8 mouse cellular contexts compared by ENCODE assay signal in genomic region chr2:21940797-21941487, GRCm38 (mm10).
DNase-seq lines count a peak whose midpoint lies in the region; ATAC-seq and TF ChIP-seq lines count a peak whose summit lies in the region.

No protein-coding gene starts in this region.

- H3K4me1 ChIP-seq in limb, embryonic 11.5 days (ENCODE audit: control insufficient read depth, insufficient read depth, low read length): no peaks in the 10 kb centered on the region
- no peaks in the 10 kb centered on the region for H3K4me1 ChIP-seq in limb, embryonic 10.5 days
- H3K4me1 ChIP-seq in kidney, postnatal 0 days (replicated peaks; ENCODE audit: insufficient read depth, low read length): no peaks in the 10 kb centered on the region
- no peaks in the 10 kb centered on the region for H3K4me1 ChIP-seq in midbrain, embryonic 15.5 days

- H3K9me3 ChIP-seq in limb, embryonic 11.5 days (ENCODE audit: control insufficient read depth, low read length): no peaks in the 10 kb centered on the region
- no peaks in the 10 kb centered on the region for H3K9me3 ChIP-seq in limb, embryonic 10.5 days (replicated peaks)
- H3K9me3 ChIP-seq in kidney, postnatal 0 days (replicated peaks; ENCODE audit: low read length): no peaks in the 10 kb centered on the region
- no peaks in the 10 kb centered on the region for H3K9me3 ChIP-seq in midbrain, embryonic 15.5 days

- no peak overlapping the region for H3K4me3 ChIP-seq in limb, embryonic 11.5 days (ENCODE audit: low read depth, low read length)
- no peak overlapping the region for H3K4me3 ChIP-seq in limb, embryonic 10.5 days
- no peak overlapping the region for H3K4me3 ChIP-seq in kidney, postnatal 0 days (replicated peaks; ENCODE audit: low read depth, low read length)
- no peak overlapping the region for H3K4me3 ChIP-seq in midbrain, embryonic 15.5 days

- peak; percentile 76 for TF ChIP-seq CTCF in kidney, postnatal 0 days (IDR thresholded peaks at IDR 0.05; ENCODE audit: low read depth)

- H3K9ac ChIP-seq in limb, embryonic 11.5 days (ENCODE audit: low read length): no peak overlapping the region
- no peak overlapping the region for H3K9ac ChIP-seq in kidney, postnatal 0 days (ENCODE audit: low read depth, low read length)
- H3K9ac ChIP-seq in midbrain, embryonic 15.5 days: no peak overlapping the region

- H3K4me2 ChIP-seq in limb, embryonic 11.5 days (ENCODE audit: low read depth, severe bottlenecking): no peak overlapping the region
- H3K4me2 ChIP-seq in kidney, postnatal 0 days (ENCODE audit: low read length): no peak overlapping the region
- H3K4me2 ChIP-seq in midbrain, embryonic 15.5 days: no peak overlapping the region

- 53% methylated on average over 4 of the region's 4 CpGs for WGBS in limb, embryonic 11.5 days
- WGBS in limb, embryonic 10.5 days: 50% methylated on average over 4 of the region's 4 CpGs
- WGBS in kidney, postnatal 0 days: 46% methylated on average over 4 of the region's 4 CpGs
- WGBS in midbrain, embryonic 15.5 days: 50% methylated on average over 4 of the region's 4 CpGs

- DNase-seq in adrenal gland, postnatal 10 days: peak; percentile 13
- DNase-seq in adrenal gland, adult 18-20 months (ENCODE audit: low spot score in 2 of 2): no peak
- peak; percentile 27 for DNase-seq in limb, embryonic 11.5 days (ENCODE audit: low spot score)
- no peak for DNase-seq in limb, embryonic 10.5 days (ENCODE audit: low spot score)
- peak; percentile 74 for DNase-seq in embryo, embryonic 10 days (ENCODE audit: low spot score)
- peak; percentile 78 for DNase-seq in kidney, postnatal 0 days (ENCODE audit: low spot score)
- no peak for DNase-seq in spleen, postnatal 10 days (ENCODE audit: low spot score in 2 of 2)

- no peak overlapping the region for H3K27ac ChIP-seq in limb, embryonic 11.5 days (replicated peaks; ENCODE audit: low read depth, low read length)
- no peak overlapping the region for H3K27ac ChIP-seq in limb, embryonic 10.5 days
- H3K27ac ChIP-seq in kidney, postnatal 0 days: no peak overlapping the region
- no peak overlapping the region for H3K27ac ChIP-seq in midbrain, embryonic 15.5 days

- H3K27me3 ChIP-seq in limb, embryonic 11.5 days (ENCODE audit: control insufficient read depth, insufficient read depth, low read length): no peaks in the 10 kb centered on the region
- no peaks in the 10 kb centered on the region for H3K27me3 ChIP-seq in limb, embryonic 10.5 days (ENCODE audit: low read depth, poor library complexity, severe bottlenecking)
- no peaks in the 10 kb centered on the region for H3K27me3 ChIP-seq in kidney, postnatal 0 days (ENCODE audit: insufficient read depth, low read length)
- no peaks in the 10 kb centered on the region for H3K27me3 ChIP-seq in midbrain, embryonic 15.5 days (replicated peaks)

- ATAC-seq in limb, embryonic 11.5 days (ENCODE audit: insufficient number of reproducible peaks, low FRiP score, low TSS enrichment, low read depth): peak; percentile 60; the same call in 1 of the 2 replicates
- ATAC-seq in kidney, postnatal 0 days (replicated peaks; ENCODE audit: low FRiP score, low read depth): no peak
- peak; percentile 84 for ATAC-seq in midbrain, embryonic 15.5 days (replicated peaks)

- no peaks in the 10 kb centered on the region for H3K36me3 ChIP-seq in limb, embryonic 11.5 days (ENCODE audit: control insufficient read depth, insufficient read depth, low read length)
- no peaks in the 10 kb centered on the region for H3K36me3 ChIP-seq in limb, embryonic 10.5 days
- H3K36me3 ChIP-seq in kidney, postnatal 0 days (ENCODE audit: insufficient read depth, low read length): no peaks in the 10 kb centered on the region
- no peaks in the 10 kb centered on the region for H3K36me3 ChIP-seq in midbrain, embryonic 15.5 days (replicated peaks)

Comparison
In these comparisons a context has a peak if more than half of its experiments do, and no peak if none do; other contexts are left out.
1. DNase-seq: peak in adrenal gland, postnatal 10 days (single experiment), limb, embryonic 11.5 days (single experiment), embryo, embryonic 10 days (single experiment) and kidney, postnatal 0 days (single experiment); none in adrenal gland, adult 18-20 months (0 of 2), limb, embryonic 10.5 days (single experiment) and spleen, postnatal 10 days (0 of 2).